Mouse (Mus musculus): ENCODE data around the gene Sdr9c7.

DNA sequence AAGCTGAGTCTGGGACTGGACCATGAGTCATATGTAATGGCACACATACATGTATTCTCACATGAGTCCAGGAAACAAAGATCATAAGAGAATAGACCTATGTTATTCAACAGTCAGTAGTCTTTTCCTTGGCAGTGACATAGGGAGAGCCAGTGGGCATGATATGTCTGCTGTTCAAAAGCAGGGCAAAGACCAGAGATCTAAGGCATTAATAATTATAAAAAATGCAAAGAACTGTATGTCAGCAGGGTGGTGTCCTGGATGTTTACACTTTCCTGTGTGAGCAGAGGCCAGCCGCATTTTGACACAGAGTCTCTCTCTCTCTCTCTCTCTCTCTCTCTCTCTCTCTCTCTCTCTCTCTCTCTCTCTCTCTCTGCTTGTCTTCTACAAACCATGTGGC lies 48.7 kb upstream of the Sdr9c7 start, which contains the start of gene Rdh19:
- no peak for TF ChIP-seq CTCF (IDR thresholded peaks at IDR 0.05; ENCODE audit: low read depth, low read length)
- TF ChIP-seq POLR2A (IDR thresholded peaks at IDR 0.05; ENCODE audit: borderline replicate concordance, low read depth, low read length) = no peak

Measured in bone marrow macrophage, adult 2 months (primary cell).